Mouse (Mus musculus) liver, embryonic 13.5 days (tissue): ENCODE results near the gene Tns1. TPM values are rescaled to one million over a fixed set of nuclear protein-coding genes. Genes with fewer than 3 reads are reported as not detected.

Experiments used
- ATAC-seq: fragments of 200-750 bp; cut with Nextera tagmentation; 2 replicates; pipeline ENCODE4 v1.8.0; 2017; ENCODE audit warnings: low read depth, mild to moderate bottlenecking, moderate number of reproducible peaks, moderate library complexity
- DNase-seq: peaks from one replicate; pipeline ENCODE4 v3.0.0; 2022
- H3K27ac ChIP-seq: fragments of 300-500 bp; sonication (generic); 2 replicates; pipeline ENCODE4 v1.5.1; 2015; ENCODE audit warnings: moderate library complexity, mild to moderate bottlenecking, inconsistent platforms
- H3K27me3 ChIP-seq: fragments of 300-500 bp; sonication (generic); 2 replicates; pipeline ENCODE4 v1.6.1; 2015; ENCODE audit warnings: mild to moderate bottlenecking, inconsistent platforms
- H3K36me3 ChIP-seq: fragments of 300-500 bp; sonication (generic); 2 replicates; pipeline ENCODE4 v1.6.1; 2015; ENCODE audit warnings: mild to moderate bottlenecking, inconsistent platforms
- H3K4me1 ChIP-seq: fragments of 300-500 bp; sonication (generic); replicated peaks from 2 replicates; pipeline ENCODE4 v1.6.1; 2015; ENCODE audit warnings: inconsistent platforms
- H3K4me2 ChIP-seq: fragments of 300-500 bp; sonication (generic); 2 replicates; pipeline ENCODE4 v1.6.1; 2015; ENCODE audit warnings: inconsistent platforms, mild to moderate bottlenecking, moderate library complexity
- H3K4me3 ChIP-seq: fragments of 300-500 bp; sonication (generic); replicated peaks from 2 replicates; pipeline ENCODE4 v1.5.1; 2015; ENCODE audit warnings: mild to moderate bottlenecking, inconsistent platforms
- H3K9ac ChIP-seq: fragments of 300-500 bp; sonication (generic); 2 replicates; pipeline ENCODE4 v1.6.1; 2015; ENCODE audit warnings: mild to moderate bottlenecking, inconsistent platforms
- H3K9me3 ChIP-seq: fragments of 300-500 bp; sonication (generic); replicated peaks from 2 replicates; pipeline ENCODE4 v1.6.1; 2016; ENCODE audit warnings: inconsistent platforms
- WGBS: fragments of 180-500 bp; shearing (Covaris S2); methylation state at CpG from one replicate; pipeline ENCODE4 v1.1.7; 2015; ENCODE audit not compliant: insufficient replicate concordance; 5-methylcytosine and 5-hydroxymethylcytosine counted together
- polyA plus RNA-seq: library from polyadenylated mRNA; unstranded; fragments of >200 nt; fragmentation: Nextera tagmentation; extraction: Ambion mirVana; gene quantifications from 2 replicates; pipeline ENCODE4 v1.2.1, GENCODE M21; 2015

Gene Tns1
- polyA plus RNA-seq, 1 experiment from 2014 or later, result 11.7 TPM

DNA sequence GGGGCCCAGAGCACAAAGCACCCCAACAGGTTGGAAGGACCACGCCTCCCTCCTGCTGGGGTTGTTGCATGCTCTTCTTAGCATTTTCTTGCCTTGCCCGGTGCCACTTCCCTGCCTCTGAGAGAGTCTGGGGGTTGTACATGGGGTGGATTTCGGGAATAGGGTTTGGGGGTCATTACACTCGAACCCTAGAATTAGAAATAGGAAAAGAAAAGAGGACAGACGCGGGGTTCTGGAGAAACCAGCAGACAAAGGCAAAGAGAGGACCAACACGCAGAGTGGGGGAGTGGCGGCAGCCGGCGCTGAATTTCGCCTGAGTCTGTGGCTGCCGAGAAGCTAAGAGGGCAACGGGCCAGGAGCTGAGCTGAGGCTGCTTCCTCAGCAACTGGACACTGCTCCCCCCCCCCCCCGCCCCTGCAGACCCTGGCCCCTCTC lies 25.2 kb downstream of the Tns1 start:
- DNase-seq (no peak), ATAC-seq (no peak)
- WGBS, result 4% methylated on average over 13 of the region's 14 CpGs
- H3K27me3 ChIP-seq, result peaks cover 93% of the 10 kb centered on the region
- H3K4me1 ChIP-seq, result peaks cover 12% of the 10 kb centered on the region; the same call in 1 of the 2 replicates
- peak overlapping the region; percentile 59 for H3K4me2 ChIP-seq
- no peaks in the 10 kb centered on the region for H3K36me3 ChIP-seq
- no peak overlapping the region for H3K27ac ChIP-seq
- H3K9ac ChIP-seq, result no peak overlapping the region
- no peaks in the 10 kb centered on the region for H3K9me3 ChIP-seq
- H3K4me3 ChIP-seq, result peak overlapping the region; percentile 38; the same call in 1 of the 2 replicates

- no peak for ATAC-seq
- no peak for DNase-seq
Observed at GRCm38 (mm10) chr1:74098004-74099000, 25.9 kb downstream of the Tns1 start.

DNA sequence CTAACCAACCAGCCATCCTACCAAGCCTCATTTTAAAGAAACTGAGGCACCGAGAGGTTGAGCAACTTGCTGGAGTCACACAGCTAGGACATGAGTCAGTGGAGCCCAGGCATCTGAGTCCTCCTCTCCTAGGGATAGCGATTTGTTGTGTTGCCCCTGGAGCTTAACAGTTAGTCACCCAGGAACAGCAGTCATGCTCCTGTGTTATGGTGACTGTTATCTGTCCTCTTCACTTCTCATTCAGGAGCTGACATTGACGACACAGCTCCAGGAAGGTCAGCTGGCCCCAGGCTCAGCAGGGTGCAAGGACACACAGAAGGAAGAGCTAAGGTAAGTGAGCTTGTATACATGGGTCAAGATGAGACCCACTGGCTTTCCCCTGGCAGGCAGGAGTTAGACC lies 28.5 kb downstream of the Tns1 start:
- H3K9me3 ChIP-seq, result no peaks in the 10 kb centered on the region
- no peak overlapping the region for H3K9ac ChIP-seq
- 28% methylated on average over 3 of the region's 3 CpGs for WGBS
- ATAC-seq, result no peak
- H3K27ac ChIP-seq, result no peak overlapping the region
- H3K36me3 ChIP-seq, result no peaks in the 10 kb centered on the region
- no peak overlapping the region for H3K4me2 ChIP-seq
- H3K4me3 ChIP-seq, result no peak overlapping the region
- peaks cover 9% of the 10 kb centered on the region; the same call in 1 of the 2 replicates for H3K4me1 ChIP-seq
- peaks cover 76% of the 10 kb centered on the region for H3K27me3 ChIP-seq
- DNase-seq, result no peak

More at GRCm38 (mm10) chr1:74098004-74099000, 25.9 kb downstream of the Tns1 start:
- Histone ChIP-seq H3K36me3 (no peaks in the 10 kb centered on the region), H3K27ac (no peak overlapping the region), H3K4me1 (peaks cover 9% of the 10 kb centered on the region; the same call in 1 of the 2 replicates), H3K4me2 (peak overlapping the region; percentile 59), H3K27me3 (peaks cover 90% of the 10 kb centered on the region), H3K9me3 (no peaks in the 10 kb centered on the region), H3K4me3 (peak overlapping the region; percentile 38), H3K9ac (no peak overlapping the region)
- 1% methylated on average over 58 of the region's 58 CpGs for WGBS

DNA sequence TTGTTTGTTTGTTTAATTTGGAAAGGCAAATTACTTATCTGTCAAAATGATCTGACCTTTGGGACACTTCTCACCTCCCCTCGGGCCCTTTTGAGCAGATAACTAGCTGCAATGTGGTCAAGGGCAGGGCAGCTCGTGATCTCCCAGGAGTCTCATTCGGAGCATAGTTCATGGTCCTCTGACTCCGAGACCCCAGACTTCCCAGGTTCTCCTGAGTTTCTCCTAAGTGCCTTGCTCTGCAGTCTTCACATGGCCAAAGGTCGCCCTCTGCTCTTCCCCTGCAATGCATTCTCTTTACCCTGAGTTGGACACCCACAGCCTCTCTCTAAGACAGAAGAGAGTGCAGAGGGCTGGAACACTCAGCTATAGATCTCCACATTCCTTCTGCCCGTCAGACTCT lies 29.0 kb downstream of the Tns1 start:
- H3K36me3 ChIP-seq, result no peaks in the 10 kb centered on the region
- no peaks in the 10 kb centered on the region for H3K9me3 ChIP-seq
- H3K27ac ChIP-seq, result no peak overlapping the region
- H3K4me1 ChIP-seq, result peaks cover 9% of the 10 kb centered on the region; the same call in 1 of the 2 replicates
- no peak overlapping the region for H3K4me3 ChIP-seq
- WGBS, result 33% methylated on average over 6 of the region's 6 CpGs
- ATAC-seq (no peak), DNase-seq (no peak)
- no peak overlapping the region for H3K9ac ChIP-seq
- peaks cover 74% of the 10 kb centered on the region for H3K27me3 ChIP-seq
- H3K4me2 ChIP-seq, result no peak overlapping the region

GRCm38 (mm10) chr1:74094497-74095270 lies 29.6 kb downstream of the Tns1 start:
- ATAC-seq (no peak), DNase-seq (no peak)
- H3K9me3 ChIP-seq, result no peaks in the 10 kb centered on the region
- 38% methylated on average over 7 of the region's 7 CpGs for WGBS
- H3K4me3 ChIP-seq, result no peak overlapping the region
- H3K4me1 ChIP-seq, result peaks cover 9% of the 10 kb centered on the region; the same call in 1 of the 2 replicates
- H3K9ac ChIP-seq, result no peak overlapping the region
- H3K27ac ChIP-seq, result no peak overlapping the region
- H3K27me3 ChIP-seq, result peaks cover 73% of the 10 kb centered on the region
- no peak overlapping the region for H3K4me2 ChIP-seq
- no peaks in the 10 kb centered on the region for H3K36me3 ChIP-seq

DNA sequence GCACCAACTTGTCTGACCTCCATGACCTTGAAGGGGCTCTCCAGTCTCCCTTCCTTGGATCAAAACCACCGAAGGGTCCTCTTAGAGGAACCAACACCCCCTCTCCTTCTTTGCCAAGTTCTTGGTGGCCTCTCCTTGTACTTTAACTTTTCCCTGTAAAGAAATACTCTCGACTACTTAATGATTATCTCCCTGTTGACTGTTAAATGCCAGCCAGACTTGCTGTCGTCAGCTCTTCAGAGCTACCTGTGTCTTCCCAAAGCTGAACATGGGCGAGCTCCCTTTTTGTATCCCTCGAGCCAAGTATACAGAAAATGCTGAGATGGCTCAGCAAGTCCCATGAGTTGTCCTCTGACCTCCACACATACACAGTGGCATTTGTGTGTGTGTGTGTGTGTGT lies 30.8 kb downstream of the Tns1 start:
- Histone ChIP-seq H3K9ac (no peak overlapping the region), H3K27ac (no peak overlapping the region), H3K9me3 (no peaks in the 10 kb centered on the region), H3K4me2 (no peak overlapping the region), H3K4me3 (no peak overlapping the region), H3K36me3 (no peaks in the 10 kb centered on the region), H3K4me1 (0 out of 2 replicates have a peak, but pooled peaks cover 5% of the 10 kb centered on the region), H3K27me3 (peaks cover 64% of the 10 kb centered on the region)
- ATAC-seq (no peak), DNase-seq (no peak)
- 53% methylated on average over 5 of the region's 5 CpGs for WGBS

DNA sequence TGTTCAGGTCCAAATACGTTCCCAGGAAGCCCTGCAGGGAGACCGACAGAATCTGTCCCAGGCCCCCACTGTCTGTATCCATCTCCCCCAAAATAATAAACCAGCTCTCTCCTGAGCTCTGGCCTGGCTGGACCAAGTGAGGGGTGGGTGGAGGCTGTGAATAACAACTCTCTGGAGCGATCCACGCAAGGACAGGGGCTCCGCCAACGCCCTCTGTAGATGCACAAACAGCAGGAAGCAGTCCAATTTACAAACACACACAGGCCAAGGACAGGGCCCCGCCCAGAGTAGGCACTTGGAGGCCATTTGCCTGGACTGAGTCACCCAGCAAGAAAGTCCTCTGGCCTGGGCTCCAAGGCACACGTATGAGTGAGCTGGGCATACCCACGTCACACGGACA lies 32.0 kb downstream of the Tns1 start:
- no peak overlapping the region for H3K9ac ChIP-seq
- H3K27me3 ChIP-seq, result peaks cover 52% of the 10 kb centered on the region
- H3K4me1 ChIP-seq, result no peaks in the 10 kb centered on the region
- no peak for DNase-seq
- ATAC-seq, result no peak
- WGBS, result 53% methylated on average over 10 of the region's 10 CpGs
- no peaks in the 10 kb centered on the region for H3K9me3 ChIP-seq
- H3K36me3 ChIP-seq, result no peaks in the 10 kb centered on the region
- H3K4me3 ChIP-seq, result no peak overlapping the region
- H3K4me2 ChIP-seq, result no peak overlapping the region
- H3K27ac ChIP-seq, result no peak overlapping the region

- Histone ChIP-seq H3K36me3 (no peaks in the 10 kb centered on the region), H3K4me3 (no peak overlapping the region), H3K4me2 (no peak overlapping the region), H3K27ac (0 out of 2 replicates have a peak overlapping the region, but pooled peaks have one; percentile 12), H3K9me3 (no peaks in the 10 kb centered on the region), H3K27me3 (peaks cover 47% of the 10 kb centered on the region), H3K4me1 (no peaks in the 10 kb centered on the region), H3K9ac (no peak overlapping the region)
- WGBS, result 29% methylated on average over 6 of the region's 6 CpGs
- DNase-seq (no peak), ATAC-seq (no peak)
Observed at GRCm38 (mm10) chr1:74091611-74092224, 32.5 kb downstream of the Tns1 start.

DNA sequence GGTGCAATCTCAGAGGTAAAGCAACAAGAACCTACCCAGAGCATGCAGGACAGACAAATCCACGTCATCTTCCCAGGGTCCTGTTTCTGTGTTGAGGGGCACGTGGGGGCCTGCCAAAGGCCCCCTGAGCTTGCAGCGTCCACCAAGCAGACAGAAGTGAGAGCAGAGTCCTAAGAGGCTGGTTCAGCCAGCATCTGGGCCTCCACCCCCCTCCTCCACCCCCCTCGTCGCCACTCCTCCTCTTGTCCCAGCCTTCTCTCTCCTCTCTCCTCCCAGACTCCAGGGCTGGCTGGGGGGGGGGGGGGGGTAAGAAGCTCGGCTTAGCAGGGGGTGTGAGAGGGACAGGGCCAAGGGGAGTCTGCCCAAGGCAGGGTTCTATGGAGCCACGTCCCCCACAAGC lies 33.1 kb downstream of the Tns1 start:
- H3K9me3 ChIP-seq, result no peaks in the 10 kb centered on the region
- 36% methylated on average over 7 of the region's 7 CpGs for WGBS
- 0 out of 2 replicates have a peak overlapping the region, but pooled peaks have one; percentile 12 for H3K27ac ChIP-seq
- no peaks in the 10 kb centered on the region for H3K36me3 ChIP-seq
- peaks cover 41% of the 10 kb centered on the region for H3K27me3 ChIP-seq
- ATAC-seq, result no peak
- peak overlapping the region; percentile 10; the same call in 1 of the 2 replicates for H3K4me3 ChIP-seq
- H3K4me2 ChIP-seq, result 0 out of 2 replicates have a peak overlapping the region, but pooled peaks have one; percentile 24
- H3K4me1 ChIP-seq, result no peaks in the 10 kb centered on the region
- DNase-seq, result no peak
- no peak overlapping the region for H3K9ac ChIP-seq

GRCm38 (mm10) chr1:74090329-74090728 lies 33.9 kb downstream of the Tns1 start:
- H3K4me3 ChIP-seq, result peak overlapping the region; percentile 10
- peaks cover 33% of the 10 kb centered on the region for H3K27me3 ChIP-seq
- H3K36me3 ChIP-seq, result no peaks in the 10 kb centered on the region
- ATAC-seq (no peak), DNase-seq (no peak)
- H3K4me2 ChIP-seq, result peak overlapping the region; percentile 24
- H3K4me1 ChIP-seq, result no peaks in the 10 kb centered on the region
- no peak overlapping the region for H3K9ac ChIP-seq
- H3K9me3 ChIP-seq, result no peaks in the 10 kb centered on the region
- H3K27ac ChIP-seq, result no peak overlapping the region
- 57% methylated on average over 7 of the region's 7 CpGs for WGBS
